Mouse (Mus musculus) kidney, adult 18-20 months (tissue): ENCODE measurements around the gene Ncam1.

Experiments
- DNase-seq: peaks from one replicate; pipeline ENCODE4 v3.0.0; 2021

The Ncam1 gene

GRCm38 (mm10) chr9:49751466-49751865, 47.3 kb downstream of the Ncam1 start:
- DNase-seq: no peak

DNA sequence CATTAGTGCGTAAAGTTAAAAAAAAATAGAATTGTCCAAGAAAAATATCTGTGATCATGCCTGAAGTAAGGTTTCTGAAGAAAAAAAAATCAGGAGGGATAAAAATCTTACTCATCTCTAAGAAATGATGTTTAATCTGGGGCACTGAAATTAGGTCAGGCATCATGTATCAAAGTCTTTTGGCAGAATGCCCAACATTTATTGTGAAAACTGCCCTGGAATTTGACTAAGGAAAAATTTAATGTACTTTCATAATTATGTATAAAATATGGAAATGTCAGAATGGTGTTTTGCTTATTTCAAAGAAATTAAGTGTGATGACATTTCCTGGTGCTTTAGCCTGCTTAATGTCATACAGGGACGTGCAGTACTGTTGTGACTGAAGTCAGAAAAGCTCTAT, 52.5 kb downstream of the Ncam1 start:
- DNase-seq: no peak

- no peak for DNase-seq
Observed at GRCm38 (mm10) chr9:49745696-49746095, 53.0 kb downstream of the Ncam1 start.

- DNase-seq: no peak
Observed at GRCm38 (mm10) chr9:49744286-49744685, 54.4 kb downstream of the Ncam1 start.

DNA sequence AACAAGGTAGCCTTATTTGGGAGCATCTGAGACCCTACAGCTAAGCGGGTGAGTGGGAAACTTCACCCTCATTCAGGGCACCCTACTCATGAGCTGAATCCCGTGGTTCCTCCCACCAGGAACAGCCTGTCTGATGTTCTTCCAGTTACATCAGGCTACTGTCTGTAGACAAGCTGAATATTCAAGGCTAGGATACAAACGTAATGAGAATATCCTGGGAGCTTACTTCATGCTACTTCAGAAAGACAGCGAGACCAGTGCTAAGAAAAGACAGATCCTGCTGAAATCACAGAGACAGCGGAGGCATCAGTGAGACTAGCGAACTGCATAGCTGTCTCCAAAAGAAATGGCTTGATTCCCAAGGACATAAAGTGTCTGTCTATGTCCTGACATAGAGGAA, 58.8 kb downstream of the Ncam1 start:
- DNase-seq: no peak

DNA sequence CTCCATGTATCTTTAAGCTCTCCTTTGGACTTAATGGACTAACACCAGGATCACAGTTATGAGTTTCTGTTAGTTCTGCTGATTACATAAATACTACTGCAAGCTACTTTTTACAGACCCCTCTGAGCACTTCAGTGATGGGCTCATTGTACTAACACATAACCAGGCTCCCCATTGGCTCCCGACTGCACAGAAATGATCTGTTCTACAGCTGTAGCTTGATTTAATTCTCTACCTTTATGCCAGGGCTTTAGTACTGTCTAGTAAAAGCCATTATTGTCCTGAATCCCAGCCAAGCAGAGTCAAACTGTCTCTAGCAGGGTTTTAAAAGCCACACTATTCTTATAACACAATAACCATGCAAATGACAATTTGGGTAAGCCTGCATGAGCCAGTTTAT, 60.2 kb downstream of the Ncam1 start:
- DNase-seq: no peak

DNA sequence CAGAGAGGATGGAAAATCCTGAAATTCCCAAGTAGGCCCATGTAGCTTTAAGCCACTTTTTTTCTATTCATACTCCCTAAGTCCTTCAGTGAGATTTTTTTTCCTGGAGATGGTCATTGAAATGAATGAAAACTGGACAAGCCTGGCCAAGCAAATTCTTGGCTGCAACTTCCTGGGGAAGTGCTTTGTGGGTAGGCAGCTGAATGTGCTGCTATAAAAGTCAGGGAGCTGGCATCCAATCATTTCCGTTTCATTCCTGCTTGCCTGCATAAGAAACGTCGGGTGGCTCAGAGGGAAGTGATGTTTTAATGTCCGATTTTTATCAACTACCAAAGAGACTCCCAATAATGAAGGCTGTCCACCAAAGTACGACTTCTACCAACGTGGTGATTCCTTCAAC, 61.6 kb downstream of the Ncam1 start:
- no peak for DNase-seq

GRCm38 (mm10) chr9:49734348-49735007, 64.2 kb downstream of the Ncam1 start:
- no peak for DNase-seq

- no peak for DNase-seq
Observed at GRCm38 (mm10) chr9:49733726-49734125, 65.0 kb downstream of the Ncam1 start.

GRCm38 (mm10) chr9:49729479-49729878, 69.2 kb downstream of the Ncam1 start:
- no peak for DNase-seq

GRCm38 (mm10) chr9:49728211-49728610, 70.5 kb downstream of the Ncam1 start:
- DNase-seq: no peak

- DNase-seq: no peak
Observed at GRCm38 (mm10) chr9:49722765-49723164, 76.0 kb downstream of the Ncam1 start.

DNA sequence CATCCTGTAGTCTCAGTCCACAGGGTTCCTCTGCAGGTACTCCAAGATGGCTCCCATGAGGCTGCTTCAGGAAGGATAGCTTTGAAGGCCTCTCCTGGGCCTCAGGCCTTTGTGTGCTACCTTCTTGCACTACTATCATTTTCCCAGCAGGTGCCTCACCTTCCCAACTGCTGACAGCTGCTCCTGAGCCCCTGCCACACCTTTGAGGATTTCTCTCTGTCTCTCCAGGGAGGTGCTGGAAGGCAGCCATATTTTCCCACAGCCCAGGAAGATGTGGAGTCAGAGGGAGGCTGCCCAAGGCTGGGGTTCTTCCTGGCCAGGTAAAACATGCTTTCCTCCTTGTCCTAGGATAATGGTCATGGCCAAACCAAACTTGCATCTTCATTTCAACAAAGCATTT, 83.6 kb downstream of the Ncam1 start:
- peak; percentile 8 for DNase-seq

DNA sequence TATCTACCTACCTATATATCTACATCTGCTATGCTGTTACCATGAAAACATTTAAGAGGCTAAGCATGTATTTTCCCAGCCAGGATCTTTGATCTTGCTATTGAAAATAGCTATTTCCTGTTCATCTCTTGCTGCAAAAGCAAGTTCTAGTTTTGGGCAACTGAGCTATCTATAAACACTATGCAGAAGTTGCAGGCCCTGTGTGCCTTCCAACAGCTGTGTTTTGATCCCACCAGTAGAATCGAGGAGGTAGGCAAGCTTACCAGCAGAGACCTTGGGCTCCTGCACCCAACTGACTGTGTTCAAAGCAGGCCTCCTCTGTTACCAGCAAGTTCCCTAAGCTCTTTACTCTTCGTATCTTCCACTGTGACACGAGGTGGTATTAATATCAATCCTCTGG, 84.6 kb downstream of the Ncam1 start:
- DNase-seq: no peak

DNA sequence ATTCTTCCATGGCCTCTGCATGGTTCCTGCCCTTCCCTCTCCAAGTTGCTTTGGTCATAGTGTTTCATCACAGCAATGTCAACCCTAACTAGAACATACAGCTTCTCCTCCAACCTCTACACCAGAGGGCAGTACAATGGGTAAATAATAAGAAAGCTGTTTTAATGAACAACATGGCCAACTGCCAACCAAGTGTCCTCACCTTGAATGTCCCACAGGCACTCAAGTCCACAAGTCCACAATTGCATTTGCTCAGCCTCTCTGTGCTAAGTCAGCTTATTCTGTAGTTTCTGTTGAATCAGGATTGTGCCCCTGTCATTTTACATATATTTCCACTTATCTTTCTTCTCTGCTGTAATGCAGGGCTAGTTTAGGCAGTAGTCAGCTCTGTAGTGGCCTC, 91.1 kb downstream of the Ncam1 start:
- DNase-seq: peak; percentile 17

- DNase-seq: no peak
Observed at GRCm38 (mm10) chr9:49704196-49704967, 94.3 kb downstream of the Ncam1 start.

DNA sequence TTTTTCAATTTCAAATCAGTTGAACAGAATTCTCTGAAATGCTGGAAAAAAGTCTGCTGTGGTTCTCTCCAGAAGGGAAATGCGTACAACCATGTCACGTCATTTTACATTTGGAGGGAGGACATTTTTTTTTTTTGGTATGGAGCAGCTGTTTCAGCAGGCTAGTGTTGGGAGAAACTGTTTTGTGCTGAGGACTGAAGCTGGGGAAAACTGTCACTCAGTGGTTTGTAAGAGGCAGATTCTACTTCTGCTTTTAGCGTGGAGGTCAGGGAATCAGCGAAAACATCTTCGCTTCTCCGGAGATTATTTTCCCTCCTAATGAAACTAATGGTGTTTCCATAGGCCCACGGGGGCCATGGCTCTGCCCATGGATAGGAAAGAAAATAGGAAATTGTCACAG, 103.4 kb downstream of the Ncam1 start:
- DNase-seq: no peak

DNA sequence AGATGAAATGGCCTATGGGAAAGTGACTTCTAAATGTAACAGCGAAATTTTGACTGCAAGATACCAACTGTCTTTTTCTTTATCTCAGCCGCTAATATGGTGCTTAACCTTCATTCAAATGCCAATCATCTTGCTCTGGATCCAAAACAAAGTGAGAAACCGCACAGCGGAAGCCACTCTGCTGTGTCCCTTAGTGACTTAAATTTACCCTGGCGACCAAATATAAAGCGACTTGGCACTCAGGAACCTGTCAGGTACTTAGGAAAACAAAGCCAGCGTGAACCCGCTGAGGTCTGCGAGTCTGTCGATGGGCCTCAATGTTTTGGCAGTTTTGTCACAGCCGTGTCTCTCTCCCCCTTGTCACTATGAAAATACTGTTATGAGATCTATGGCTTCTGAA, 105.9 kb downstream of the Ncam1 start:
- DNase-seq: no peak

- DNase-seq: no peak
Observed at GRCm38 (mm10) chr9:49691344-49691743, 107.4 kb downstream of the Ncam1 start.

GRCm38 (mm10) chr9:49683566-49684273, 115.0 kb downstream of the Ncam1 start:
- DNase-seq: no peak

- DNase-seq: peak; percentile 27
Observed at GRCm38 (mm10) chr9:49681848-49682469, 116.8 kb downstream of the Ncam1 start.

DNA sequence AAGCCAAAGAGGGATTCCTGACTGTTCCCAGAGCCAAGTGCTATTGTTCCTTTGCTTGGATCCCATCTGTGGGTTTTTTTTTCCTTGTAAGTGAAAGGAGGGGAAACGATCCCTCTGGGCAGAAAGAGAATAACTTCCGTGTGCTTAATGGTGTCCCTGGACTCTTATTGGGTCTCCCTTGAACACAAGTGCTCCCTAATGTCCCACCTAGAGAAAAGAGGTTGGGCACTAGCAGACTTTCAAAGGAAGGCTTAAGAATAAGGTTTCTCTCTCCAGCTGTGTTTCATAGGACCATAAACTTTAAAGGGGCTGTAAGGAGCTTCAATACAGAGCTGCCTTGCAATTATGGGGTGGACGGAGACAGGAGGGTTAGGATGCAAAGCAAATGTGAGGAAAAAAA, 119.5 kb downstream of the Ncam1 start:
- DNase-seq: no peak

DNA sequence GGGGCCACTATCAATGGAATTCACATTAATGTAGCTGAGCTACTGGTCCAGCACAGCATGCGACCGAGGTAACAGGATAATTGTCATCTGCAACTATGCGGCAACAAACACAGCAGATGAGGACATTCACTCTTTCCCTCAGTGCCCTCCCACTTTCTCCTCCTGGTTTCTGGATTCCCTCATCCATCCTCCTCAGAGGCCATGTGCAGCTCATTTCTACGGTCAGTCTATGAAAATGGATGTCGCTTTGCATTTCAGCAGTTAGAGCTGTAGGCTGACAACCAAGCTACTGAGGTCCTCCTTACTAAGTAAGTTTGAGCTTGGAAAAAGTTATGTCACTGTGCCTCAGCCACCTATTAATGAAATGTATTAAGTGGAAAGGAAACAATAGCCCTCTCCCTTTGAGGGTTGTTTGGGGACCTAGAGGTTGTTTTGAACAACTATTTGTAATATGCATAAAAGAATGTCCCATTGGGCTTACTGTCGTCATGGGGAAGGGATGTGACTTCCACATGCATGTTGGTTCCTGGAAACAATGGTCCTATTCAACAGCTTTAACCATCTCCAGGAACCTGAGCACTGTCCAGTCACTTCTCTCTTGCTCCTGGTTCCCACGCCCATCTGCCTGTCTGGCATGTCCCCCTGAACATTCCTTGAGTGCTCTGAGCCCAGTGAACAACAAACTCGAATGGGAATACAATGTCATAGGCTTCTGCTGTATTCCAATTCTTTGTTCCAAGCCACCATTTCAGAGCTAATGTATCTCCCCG, 122.8 kb downstream of the Ncam1 start:
- DNase-seq: no peak
